Mouse (Mus musculus): ENCODE results near the gene Iqcf5. TPM values are rescaled to one million over a fixed set of nuclear protein-coding genes. Genes with fewer than 3 reads are reported as not detected.
A peak's percentile ranks its signal among the peaks of the same experiment; 100 is the strongest.

The Iqcf5 gene
- not detected for total RNA-seq (2021)
- long read RNA-seq, experiment 1, result 0 reads
- long read RNA-seq, experiment 2, result 0 reads

GRCm38 (mm10) chr9:106514273-106514672, at the start of gene Iqcf5:
Gene Iqcf5, plus strand, starts transcription at chr9:106514573.
- no peak for DNase-seq

DNA sequence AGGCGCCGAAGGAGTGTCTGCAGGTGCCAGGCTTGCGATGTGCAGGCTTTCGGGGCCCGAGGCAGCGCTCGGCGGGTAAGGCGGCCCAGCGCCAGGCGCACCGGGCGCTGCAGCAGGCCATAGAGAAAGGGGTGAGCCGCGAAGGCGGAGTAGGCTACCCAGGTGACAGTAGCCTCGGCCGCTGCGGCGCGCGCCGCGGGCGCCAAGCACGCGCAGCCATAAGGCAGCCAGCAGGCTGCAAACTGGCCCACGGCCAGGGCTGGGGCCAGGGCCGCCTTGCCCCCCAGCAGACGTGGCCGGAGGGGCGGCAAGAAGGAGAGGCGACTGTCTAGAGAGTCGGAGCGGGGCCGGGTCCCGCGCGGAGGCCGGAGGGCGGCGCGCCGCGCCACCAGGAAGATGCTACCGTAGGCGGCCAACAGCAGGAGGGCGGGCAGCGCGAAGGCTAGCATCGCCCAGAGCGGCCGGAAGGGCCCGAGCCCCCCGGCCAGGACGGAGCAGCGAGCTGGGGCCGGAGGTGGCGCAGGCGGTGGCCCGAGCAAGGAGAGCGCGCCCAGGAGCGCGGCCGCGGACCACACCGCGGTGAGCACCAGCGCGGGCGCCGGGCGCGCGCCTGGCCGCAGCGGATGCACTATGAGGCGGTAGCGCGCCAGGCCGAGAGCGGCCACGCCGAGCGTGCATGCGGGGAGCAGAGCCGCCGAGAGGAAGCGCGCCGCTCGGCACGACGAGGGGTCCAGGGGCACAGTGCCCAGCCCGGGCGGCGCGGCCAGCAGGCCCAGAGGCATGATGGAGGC, 49.4 kb upstream of the Iqcf5 start:
- DNase-seq, result peak; percentile 75

GRCm38 (mm10) chr9:106465571-106466200, 48.7 kb upstream of the Iqcf5 start, which contains the start of gene Gpr62:
Gene Gpr62, minus strand, starts transcription at chr9:106465938.
- peak; percentile 72 for DNase-seq

- no peak for DNase-seq
Observed at GRCm38 (mm10) chr9:106466721-106467120, 47.7 kb upstream of the Iqcf5 start.

DNA sequence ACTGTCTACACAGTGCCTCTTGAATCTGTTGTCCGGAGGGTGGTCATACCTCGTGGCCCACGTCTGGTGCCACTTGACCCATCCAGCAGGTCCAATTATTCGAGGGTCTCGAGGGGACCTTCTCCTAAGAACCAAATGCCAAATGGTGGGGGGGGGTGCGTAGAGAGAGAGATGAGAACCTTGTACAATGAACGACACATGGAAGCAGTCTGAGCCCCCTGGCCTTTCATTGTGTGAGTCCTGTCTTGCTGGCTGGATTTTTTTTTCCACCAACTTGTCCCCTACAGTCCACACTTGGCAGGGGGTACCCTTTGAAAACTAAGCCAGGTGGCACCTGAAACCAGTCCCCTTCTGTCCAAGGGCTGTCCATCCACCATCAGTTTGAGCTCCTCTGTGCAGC, 46.6 kb upstream of the Iqcf5 start:
- no peak for DNase-seq

DNA sequence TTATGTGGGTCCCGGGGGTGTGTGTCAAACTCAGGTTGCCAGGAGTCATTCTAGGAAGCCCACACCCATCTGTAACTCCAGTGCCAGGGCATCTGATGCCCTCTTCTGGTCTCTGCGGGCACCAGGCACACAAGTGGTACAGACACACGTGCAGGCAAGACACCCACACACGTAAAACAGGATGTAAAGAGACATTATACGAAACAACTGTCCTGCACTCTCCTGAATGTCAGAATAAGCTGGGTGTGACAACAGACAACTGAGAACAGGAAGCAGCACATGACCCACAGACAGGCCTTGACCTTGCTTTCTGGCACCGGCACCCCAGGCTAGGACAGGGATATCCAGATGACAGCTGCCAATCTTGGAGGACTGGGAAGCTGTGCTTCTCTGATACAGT, 45.1 kb upstream of the Iqcf5 start:
- DNase-seq, result no peak

DNA sequence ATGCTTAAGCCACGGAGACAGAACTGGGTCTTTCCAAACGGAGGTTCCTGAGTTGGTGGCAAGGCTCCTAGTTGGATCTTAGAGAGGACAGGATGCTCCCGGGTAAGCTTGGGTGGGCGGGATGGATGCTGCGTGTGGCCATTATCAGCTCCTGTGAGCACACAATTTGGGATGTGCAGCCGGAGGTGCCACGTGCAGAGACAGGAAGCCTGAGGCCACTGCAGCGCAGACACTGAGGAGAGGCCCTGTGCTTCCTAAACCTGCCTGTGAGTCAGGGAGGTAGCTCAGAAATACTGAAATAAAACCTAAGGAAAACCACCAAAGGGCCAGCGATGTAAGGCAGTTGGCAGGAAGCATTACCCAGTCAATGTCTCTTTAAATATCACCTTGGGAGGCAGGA, 44.6 kb upstream of the Iqcf5 start:
- DNase-seq, result no peak

DNA sequence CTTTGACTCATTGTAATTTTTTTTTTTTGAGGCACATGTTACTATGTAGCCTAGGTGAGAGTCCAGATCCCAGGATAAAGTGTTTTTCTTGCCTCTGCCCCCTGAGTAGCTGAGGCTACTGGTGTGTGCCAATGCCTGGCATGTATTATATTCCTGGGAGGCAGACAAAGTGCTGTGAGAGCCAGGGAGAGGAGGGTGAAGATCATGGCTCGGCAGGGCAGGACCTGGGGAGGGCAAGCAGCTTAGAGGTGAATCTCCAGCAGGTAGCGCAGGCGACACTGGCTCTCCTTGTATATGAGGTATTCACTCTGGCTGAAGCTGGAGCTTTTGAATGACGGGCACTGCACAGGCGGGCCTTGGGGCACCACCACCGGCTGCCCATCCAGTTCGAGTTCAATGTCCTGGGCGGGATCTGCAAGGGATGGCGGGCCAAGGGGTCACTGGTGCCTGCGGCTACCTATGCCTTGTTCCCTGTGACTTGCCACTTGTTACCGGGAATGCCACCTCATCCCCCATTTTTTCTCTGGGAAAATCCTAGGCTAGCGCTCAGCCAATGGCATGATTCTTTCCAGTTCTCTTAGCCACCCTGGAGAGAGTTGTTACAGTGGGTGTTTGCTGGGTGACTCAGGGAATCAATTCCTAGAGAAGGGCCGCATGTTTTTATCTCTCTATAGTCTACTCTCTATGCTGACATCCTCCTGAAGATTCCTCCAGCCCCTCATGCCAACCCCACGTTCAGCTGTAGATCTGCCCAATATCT, 43.2 kb upstream of the Iqcf5 start:
- DNase-seq, result peak; percentile 3

GRCm38 (mm10) chr9:106471892-106472291, 42.5 kb upstream of the Iqcf5 start:
- DNase-seq, result peak; percentile 55

DNA sequence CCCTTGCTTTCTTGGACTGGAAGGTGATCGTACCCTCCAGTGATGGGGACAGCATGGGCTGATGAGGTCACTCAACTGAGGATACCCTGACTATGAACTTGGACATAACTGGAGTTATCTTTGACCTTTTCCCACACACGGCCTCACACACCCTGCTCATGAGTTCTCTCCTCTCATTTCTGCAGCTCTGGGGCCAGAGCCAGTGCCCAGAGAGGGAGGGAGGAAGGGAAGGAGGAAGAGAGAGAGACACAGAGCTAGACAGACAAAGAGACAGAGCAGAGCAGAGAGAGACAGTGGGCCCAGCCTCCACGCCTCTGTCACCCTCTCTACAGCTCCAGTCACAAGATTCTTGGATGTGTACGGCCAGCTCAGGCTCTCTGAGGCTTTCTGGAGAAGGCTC, 42.1 kb upstream of the Iqcf5 start:
- peak; percentile 6 for DNase-seq

DNA sequence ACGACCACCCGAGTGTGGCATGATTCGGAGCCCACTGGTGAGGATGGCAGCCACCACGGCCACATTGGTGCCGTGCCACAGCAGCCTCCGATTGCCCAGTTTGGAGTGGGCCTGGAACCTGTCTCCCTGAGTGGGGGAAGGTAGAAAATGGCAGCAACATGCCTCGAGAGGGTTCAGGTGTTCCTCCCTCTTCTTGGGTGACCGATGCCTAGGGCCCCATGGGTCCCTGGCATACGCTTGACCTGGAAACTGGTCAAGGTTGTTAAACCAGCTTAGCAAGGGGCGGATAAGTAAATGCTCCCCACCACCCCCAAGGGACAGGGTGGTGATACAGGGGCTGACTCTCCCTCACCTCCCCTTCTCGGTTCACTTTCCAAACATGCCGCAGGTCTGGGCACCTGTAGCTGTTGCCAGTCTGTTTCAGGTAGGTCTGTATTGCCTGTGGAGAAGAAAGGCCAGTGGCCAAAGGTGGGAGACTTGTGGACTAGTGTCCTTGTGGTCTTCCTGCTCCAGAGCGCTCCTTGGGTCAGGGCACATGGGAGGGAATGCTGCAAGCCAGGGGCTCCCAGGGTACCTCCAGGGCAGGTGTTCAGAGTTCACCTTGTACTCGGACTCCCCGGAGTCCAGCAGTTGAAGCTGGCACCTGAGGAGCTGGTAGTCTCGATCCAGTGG, 41.2 kb upstream of the Iqcf5 start:
- peak; percentile 5 for DNase-seq

DNA sequence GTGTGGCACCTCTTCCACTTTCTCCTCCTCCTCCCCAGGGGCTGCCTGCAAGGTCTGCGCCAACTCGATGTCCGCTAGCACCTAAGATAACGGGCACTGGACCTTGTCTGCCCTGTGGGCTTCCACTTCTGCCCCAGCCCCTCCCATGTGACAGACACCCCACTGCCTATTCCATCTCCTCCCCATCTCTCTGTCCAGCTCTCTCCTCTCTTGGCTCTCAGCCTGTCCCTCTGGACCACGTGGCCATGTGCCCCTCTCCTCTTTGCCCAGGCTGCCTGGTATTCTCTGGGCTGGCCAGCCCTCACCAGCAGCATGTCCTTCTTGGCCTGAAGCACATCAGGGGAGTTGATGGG, 40.6 kb upstream of the Iqcf5 start:
- peak; percentile 24 for DNase-seq

DNA sequence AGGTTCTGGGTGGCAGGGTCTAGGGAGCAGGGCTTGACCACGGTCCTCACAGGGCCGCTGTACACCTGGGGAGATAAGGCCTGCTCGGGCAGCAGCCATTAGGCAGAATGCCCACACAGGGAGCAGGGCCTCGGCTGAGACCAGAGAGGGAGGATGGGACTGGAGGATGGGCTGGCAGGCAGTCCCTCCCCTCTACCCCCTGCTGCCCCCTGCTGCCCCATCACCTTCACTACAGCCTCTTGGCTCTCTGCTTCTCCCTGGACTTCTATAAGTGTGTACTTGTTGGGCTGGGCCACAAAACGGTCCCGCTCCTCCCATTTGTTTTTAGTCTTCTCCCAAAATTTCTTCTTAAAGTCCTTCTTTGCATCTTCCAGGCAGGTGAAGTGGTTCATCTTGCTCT, 39.9 kb upstream of the Iqcf5 start:
- peak; percentile 76 for DNase-seq

- DNase-seq, result peak; percentile 48
Observed at GRCm38 (mm10) chr9:106475046-106475445, 39.3 kb upstream of the Iqcf5 start.

- DNase-seq, result peak; percentile 20
Observed at GRCm38 (mm10) chr9:106475663-106476001, 38.7 kb upstream of the Iqcf5 start, which contains the start of gene Rrp9. Gene Rrp9, plus strand, starts transcription at chr9:106475963.

DNA sequence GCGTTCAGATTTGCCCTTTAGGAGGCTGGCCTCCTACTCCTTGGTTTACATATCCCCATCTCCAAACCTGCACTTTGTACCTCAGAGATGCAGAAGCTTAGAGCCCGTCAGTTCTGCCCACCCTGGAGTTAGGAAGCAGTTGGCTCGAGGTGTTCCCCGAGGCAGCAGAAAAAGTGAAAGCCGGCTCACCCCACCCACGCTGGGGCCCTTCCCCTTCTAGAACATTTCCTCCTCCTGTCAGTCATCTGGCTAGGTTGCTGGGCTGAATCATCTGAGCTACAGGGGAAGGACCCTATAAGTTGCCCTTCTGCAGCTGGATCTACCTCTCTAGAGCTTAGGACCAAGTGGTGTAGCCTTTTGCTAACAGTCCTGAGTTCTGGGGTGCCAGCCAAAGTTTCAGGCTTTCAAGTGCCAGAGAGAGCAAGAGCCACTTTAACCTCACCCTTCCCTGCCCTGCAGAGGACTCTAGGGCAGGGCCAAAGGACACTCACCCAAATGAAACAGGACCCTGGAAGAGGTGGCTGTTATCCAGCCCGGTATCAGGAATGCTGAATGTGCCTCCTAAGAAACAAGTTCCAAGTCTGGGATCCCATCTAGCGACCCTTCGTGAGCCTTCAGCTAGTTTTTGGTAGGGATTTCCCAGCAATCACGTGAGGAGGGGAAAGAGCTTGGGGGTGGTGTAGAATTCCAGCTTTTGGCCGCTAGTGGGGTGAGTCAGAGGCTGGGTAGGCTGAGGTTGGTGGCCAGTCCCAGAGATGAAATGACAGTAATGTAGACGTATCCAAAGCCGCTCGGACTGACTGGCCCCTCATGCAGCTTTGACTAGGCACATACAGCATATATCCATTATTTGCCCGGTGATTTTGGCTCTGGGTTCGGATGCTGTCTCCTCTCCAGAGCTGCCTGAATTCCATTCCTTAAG, 38.1 kb upstream of the Iqcf5 start:
- DNase-seq, result peak; percentile 57

GRCm38 (mm10) chr9:106476924-106477484, 37.4 kb upstream of the Iqcf5 start, which contains the start of gene Parp3:
Gene Parp3, minus strand, starts transcription at chr9:106476949.
- DNase-seq, result peak; percentile 93

DNA sequence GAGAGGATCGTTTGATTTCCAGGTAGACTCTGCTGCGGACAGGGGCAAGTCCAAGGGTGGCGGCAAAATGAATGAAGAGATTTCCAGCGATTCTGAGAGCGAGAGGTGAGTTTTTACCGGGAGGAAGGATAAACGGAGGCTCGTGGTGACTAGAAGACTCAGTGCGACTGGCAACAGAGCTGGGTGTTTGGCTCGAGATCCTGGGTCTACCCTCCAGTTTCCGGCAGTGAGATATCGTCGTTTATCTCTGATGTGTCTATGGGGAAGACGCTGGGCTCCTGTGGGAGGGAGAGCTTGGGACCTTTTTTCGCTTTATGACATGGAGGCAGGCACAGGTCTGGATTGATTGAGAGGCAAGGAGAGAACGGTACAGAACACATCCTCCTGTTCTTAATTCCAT, 36.7 kb upstream of the Iqcf5 start:
- DNase-seq, result peak; percentile 3

DNA sequence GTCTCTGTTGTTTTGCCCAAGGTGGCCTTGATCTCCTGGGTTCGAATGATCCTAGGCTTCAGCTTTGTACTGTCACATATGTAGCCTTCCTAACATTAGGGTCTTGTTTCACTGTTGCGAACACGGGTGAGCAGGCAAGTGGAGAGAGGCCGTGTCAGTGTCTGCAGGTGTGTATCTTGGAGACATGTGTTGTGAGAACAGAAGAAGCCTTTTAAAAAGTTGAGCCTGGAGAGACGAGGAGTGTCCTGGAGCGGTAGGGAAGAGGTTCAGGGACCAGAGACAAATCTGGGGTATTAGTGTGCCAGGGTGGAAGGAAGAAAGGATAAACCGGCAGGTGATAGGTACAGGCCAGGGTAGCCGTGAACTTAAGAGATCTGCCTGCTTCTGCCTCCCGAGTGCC, 36.3 kb upstream of the Iqcf5 start:
- DNase-seq, result peak; percentile 2

DNA sequence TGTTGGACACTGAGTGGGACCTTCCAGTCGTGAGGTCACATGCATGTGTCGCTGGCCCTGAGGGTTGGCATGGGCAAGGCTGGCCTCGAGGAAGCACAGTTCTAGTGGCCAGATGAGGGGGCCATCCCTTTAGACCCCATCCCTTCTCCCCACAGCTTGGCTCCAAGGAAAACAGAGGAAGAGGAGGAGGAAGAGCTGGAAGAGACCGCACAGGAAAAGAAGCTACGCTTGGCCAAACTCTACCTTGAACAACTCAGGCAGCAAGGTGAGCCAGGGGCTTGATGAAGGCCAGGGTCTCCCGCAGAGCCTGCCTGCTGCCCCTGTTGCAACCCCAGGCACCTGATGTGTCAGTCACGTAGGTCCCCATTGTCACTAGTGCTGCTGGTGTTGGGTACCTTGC, 33.8 kb upstream of the Iqcf5 start:
- DNase-seq, result peak; percentile 2

DNA sequence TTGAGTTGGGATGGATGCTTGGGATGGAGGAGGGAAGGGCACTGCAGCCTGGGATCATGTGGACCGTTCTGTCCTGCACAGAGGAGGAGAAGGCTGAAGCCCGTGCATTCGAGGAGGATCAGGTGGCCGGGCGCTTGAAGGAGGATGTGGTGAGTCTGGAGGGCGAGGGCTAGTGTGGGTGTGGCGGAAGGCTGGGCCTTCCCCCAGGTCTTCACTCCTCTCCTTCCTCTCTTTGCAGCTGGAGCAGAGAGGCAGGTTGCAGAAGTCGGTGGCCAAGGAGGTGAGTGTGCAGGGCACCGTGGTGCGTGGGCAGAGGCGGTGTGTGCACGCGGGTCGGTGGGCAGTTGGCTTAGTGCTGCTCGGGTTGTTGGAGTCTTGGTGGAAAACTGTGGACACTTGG, 33.3 kb upstream of the Iqcf5 start:
- peak; percentile 2 for DNase-seq
